Comparison of ENCODE assay signal across 12 mouse cellular contexts in the genomic region with DNA sequence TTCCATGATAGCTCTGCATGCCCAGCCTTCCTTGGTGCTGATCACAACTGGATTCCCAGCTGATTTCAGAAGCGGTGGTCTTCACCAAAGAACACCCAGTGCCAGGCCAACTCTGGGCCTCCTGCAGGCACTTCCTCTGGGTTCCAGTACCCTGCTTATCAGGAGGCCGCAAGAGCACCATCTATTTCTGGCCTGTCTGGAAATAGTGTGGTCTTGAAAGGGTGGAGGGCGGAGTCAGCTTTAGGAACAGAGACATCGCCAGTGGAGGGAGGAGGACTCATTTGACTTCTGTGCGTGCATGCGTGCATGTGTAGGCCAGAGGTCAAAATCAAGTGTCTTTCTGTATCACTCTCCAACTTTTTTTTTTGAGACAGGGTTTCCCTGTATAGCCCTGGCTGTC. TPM values are rescaled to one million over a fixed set of nuclear protein-coding genes. Genes with fewer than 3 reads are reported as not detected.
DNase-seq lines count a peak whose midpoint lies in the region; ATAC-seq and TF ChIP-seq lines count a peak whose summit lies in the region.
"Had no signal": no experiment of that assay in that cellular context is flagged by ENCODE, and none has a peak within 500 bp of the region (broad histone marks: within the 10 kb centered on the region; RNA-seq: fewer than 3 reads in every experiment).

No protein-coding gene starts in this region.

- H3K4me3 ChIP-seq in MEL (ENCODE audit: control insufficient read depth in 1 of 2, insufficient read depth in 1 of 2, low read depth in 2 of 2, low read length in 2 of 2) = no peak overlapping the region
- H3K4me3 ChIP-seq in heart, embryonic 12.5 days = no peak overlapping the region
- no peak overlapping the region for H3K4me3 ChIP-seq in liver, embryonic 14.5 days (ENCODE audit: insufficient read depth in 1 of 2, low read depth in 2 of 2, low read length in 2 of 2)
- H3K4me3 ChIP-seq: embryonic facial prominence, embryonic 13.5 days; hindbrain, embryonic 12.5 days; lung, embryonic 15.5 days had no signal

- intact Hi-C loops in left cerebral cortex, postnatal 36 days (cut with DNase I) = no loop called here

- peaks cover 19 to 33% of the 10 kb centered on the region in 2 experiments for H3K4me1 ChIP-seq in MEL (ENCODE audit: control insufficient read depth in 1 of 2, insufficient read depth in 2 of 2, low read length in 2 of 2)
- H3K4me1 ChIP-seq in heart, embryonic 12.5 days (replicated peaks) = peaks cover 50% of the 10 kb centered on the region
- peaks cover 2 to 27% of the 10 kb centered on the region in 2 experiments; a peak in 3 of 4 replicates for H3K4me1 ChIP-seq in liver, embryonic 14.5 days (replicated peaks; ENCODE audit: control insufficient read depth in 2 of 2, insufficient read depth in 2 of 2, low read length in 1 of 2)
- H3K4me1 ChIP-seq: embryonic facial prominence, embryonic 13.5 days; hindbrain, embryonic 12.5 days; lung, embryonic 15.5 days had no signal

- TF ChIP-seq EP300 in MEL (IDR thresholded peaks at IDR 0.05; ENCODE audit: low read depth in 1 of 2, low read length in 2 of 2) = peak; percentile 81 to 86
- peak; percentile 15; the same call in 1 of the 2 replicates for TF ChIP-seq EP300 in liver, embryonic 14.5 days (IDR thresholded peaks at IDR 0.05; ENCODE audit: low read depth)

- DNase-seq in A20 (ENCODE audit: low read depth, low spot score) (peak; percentile 85), MEL (ENCODE audit: low read depth, low spot score) (peak; percentile 91)
- DNase-seq in liver, embryonic 14.5 days (ENCODE audit: low read depth in 3 of 3, low spot score in 3 of 3) = peak; percentile 27 to 34 (median 28)
- DNase-seq in frontal cortex, adult 2 months (ENCODE audit: extremely low spot score in 1 of 2, low spot score in 1 of 2) = no peak
- DNase-seq in thymus, postnatal 10 days (ENCODE audit: low spot score in 2 of 2) = no peak
- DNase-seq in left cerebral cortex, postnatal 36 days (ENCODE audit: low spot score in 2 of 2) = no peak
- DNase-seq in cerebellum, adult 9-10 months = no peak
- DNase-seq: cerebellum, adult 9-11 months had no signal

- ATAC-seq in heart, embryonic 12.5 days (ENCODE audit: insufficient number of reproducible peaks, low FRiP score) = peak; percentile 40; the same call in 1 of the 2 replicates
- peak; percentile 61 for ATAC-seq in liver, embryonic 14.5 days (ENCODE audit: insufficient read depth)

- no peak overlapping the region for H3K9ac ChIP-seq in MEL (ENCODE audit: control insufficient read depth, low read depth, low read length, poor library complexity, severe bottlenecking)
- H3K9ac ChIP-seq in heart, embryonic 12.5 days = no peak overlapping the region
- H3K9ac ChIP-seq in liver, embryonic 14.5 days (replicated peaks) = no peak overlapping the region
- H3K9ac ChIP-seq: embryonic facial prominence, embryonic 13.5 days; hindbrain, embryonic 12.5 days; lung, embryonic 15.5 days had no signal

- TF ChIP-seq CTCF in MEL (IDR thresholded peaks at IDR 0.05 in 2 of 3, conservative IDR thresholded peaks at IDR 0.05 in 1 of 3; ENCODE audit: control insufficient read depth in 1 of 3, insufficient read depth in 1 of 3, low read depth in 2 of 3, low read length in 3 of 3, poor library complexity in 1 of 3, severe bottlenecking in 1 of 3) = no peak
- no peak for TF ChIP-seq CTCF in liver, embryonic 14.5 days (IDR thresholded peaks at IDR 0.05; ENCODE audit: low read depth)

- H3K27ac ChIP-seq in MEL (ENCODE audit: control insufficient read depth, low read depth, low read length) = peak overlapping the region; percentile 44
- peak overlapping the region; percentile 73 for H3K27ac ChIP-seq in heart, embryonic 12.5 days (ENCODE audit: poor library complexity, severe bottlenecking)
- H3K27ac ChIP-seq in liver, embryonic 14.5 days = no peak overlapping the region
- H3K27ac ChIP-seq: embryonic facial prominence, embryonic 13.5 days; hindbrain, embryonic 12.5 days; lung, embryonic 15.5 days had no signal

- H3K4me2 ChIP-seq in heart, embryonic 12.5 days = peak overlapping the region; percentile 24
- no peak overlapping the region for H3K4me2 ChIP-seq in liver, embryonic 14.5 days (ENCODE audit: low read depth)
- H3K4me2 ChIP-seq: embryonic facial prominence, embryonic 13.5 days; hindbrain, embryonic 12.5 days; lung, embryonic 15.5 days had no signal

- TF ChIP-seq POLR2A in MEL (IDR thresholded peaks at IDR 0.05; ENCODE audit: control insufficient read depth in 1 of 2, insufficient read depth in 1 of 2, low read depth in 1 of 2, low read length in 2 of 2, poor library complexity in 1 of 2) = 0 out of 4 replicates have a peak, but pooled peaks of 1 of the 2 experiments have one; percentile 19

- no peak for TF ChIP-seq RAD21 in MEL (IDR thresholded peaks at IDR 0.05; ENCODE audit: low read depth, low read length)

- no peaks in the 10 kb centered on the region; the same call in 1 of the 2 replicates for H3K79me2 ChIP-seq in MEL (ENCODE audit: control insufficient read depth, insufficient read depth, low read length, poor library complexity)

- H3K36me3 ChIP-seq in MEL (ENCODE audit: control insufficient read depth in 1 of 2, insufficient read depth in 2 of 2, low read length in 2 of 2) = peaks cover 0 to 22% of the 10 kb centered on the region in 2 experiments; a peak in 2 of 4 replicates
- H3K36me3 ChIP-seq in heart, embryonic 12.5 days = no peaks in the 10 kb centered on the region
- no peaks in the 10 kb centered on the region for H3K36me3 ChIP-seq in liver, embryonic 14.5 days (replicated peaks; ENCODE audit: control insufficient read depth, insufficient read depth, low read depth)
- H3K36me3 ChIP-seq: embryonic facial prominence, embryonic 13.5 days; hindbrain, embryonic 12.5 days; lung, embryonic 15.5 days had no signal

- H3K27me3 ChIP-seq in MEL (ENCODE audit: control insufficient read depth in 1 of 2, insufficient read depth in 2 of 2, low read length in 2 of 2) = no peaks in the 10 kb centered on the region
- H3K27me3 ChIP-seq in heart, embryonic 12.5 days (replicated peaks) = no peaks in the 10 kb centered on the region
- no peaks in the 10 kb centered on the region for H3K27me3 ChIP-seq in liver, embryonic 14.5 days (ENCODE audit: control insufficient read depth, insufficient read depth, low read length)
- H3K27me3 ChIP-seq: embryonic facial prominence, embryonic 13.5 days; hindbrain, embryonic 12.5 days; lung, embryonic 15.5 days had no signal

- 25% methylated on average over 6 of the region's 6 CpGs for WGBS in heart, embryonic 12.5 days
- WGBS in liver, embryonic 14.5 days (ENCODE audit: insufficient replicate concordance) = 7% methylated on average over 6 of the region's 6 CpGs

- H3K9me3 ChIP-seq in MEL (replicated peaks; ENCODE audit: insufficient read depth, low read length) = no peaks in the 10 kb centered on the region
- no peaks in the 10 kb centered on the region for H3K9me3 ChIP-seq in heart, embryonic 12.5 days (replicated peaks)
- H3K9me3 ChIP-seq in liver, embryonic 14.5 days (ENCODE audit: control insufficient read depth, low read length) = no peaks in the 10 kb centered on the region
- H3K9me3 ChIP-seq: embryonic facial prominence, embryonic 13.5 days; hindbrain, embryonic 12.5 days; lung, embryonic 15.5 days had no signal

TF ChIP-seq in MEL, 35 proteins besides CTCF, POLR2A, EP300 and RAD21:
- TF ChIP-seq TCF12 (IDR thresholded peaks at IDR 0.05; ENCODE audit: low read depth, low read length) (peak; percentile 89), TBP (IDR thresholded peaks at IDR 0.05; ENCODE audit: low read depth, low read length) (0 out of 2 replicates have a peak, but pooled peaks have one; percentile 27), MEF2A (IDR thresholded peaks at IDR 0.05; ENCODE audit: extremely low read depth, insufficient replicate concordance, low read depth, low read length, poor library complexity, severe bottlenecking) (peak; percentile 97), USF1 (IDR thresholded peaks at IDR 0.05; ENCODE audit: low read depth, low read length) (no peak), TAL1 (IDR thresholded peaks at IDR 0.05; ENCODE audit: low read length) (peak; percentile 89), CHD2 (IDR thresholded peaks at IDR 0.05; ENCODE audit: low read length) (no peak), MXI1 (IDR thresholded peaks at IDR 0.05; ENCODE audit: low read depth, low read length) (peak; percentile 33; the same call in 1 of the 2 replicates), POLR2AphosphoS5 (IDR thresholded peaks at IDR 0.05; ENCODE audit: borderline replicate concordance, low read depth, low read length) (no peak), MYB (IDR thresholded peaks at IDR 0.05; ENCODE audit: low read depth, low read length) (no peak), MAX (IDR thresholded peaks at IDR 0.05; ENCODE audit: low read length) (no peak), UBTF (IDR thresholded peaks at IDR 0.05; ENCODE audit: borderline replicate concordance, insufficient read depth, low read depth, low read length) (0 out of 2 replicates have a peak, but pooled peaks have one; percentile 46), GATA1 (IDR thresholded peaks at IDR 0.05; ENCODE audit: low read depth, low read length) (peak; percentile 84), RCOR1 (IDR thresholded peaks at IDR 0.05; ENCODE audit: low read depth, low read length) (peak; percentile 51; the same call in 1 of the 2 replicates), MAFK (IDR thresholded peaks at IDR 0.05; ENCODE audit: borderline replicate concordance, low read depth, low read length) (no peak), ZKSCAN1 (IDR thresholded peaks at IDR 0.05; ENCODE audit: low read depth, low read length) (no peak), ETS1 (IDR thresholded peaks at IDR 0.05; ENCODE audit: low read depth, low read length) (peak; percentile 83), MAZ (IDR thresholded peaks at IDR 0.05; ENCODE audit: low read depth, low read length) (0 out of 2 replicates have a peak, but pooled peaks have one; percentile 44), SIN3A (IDR thresholded peaks at IDR 0.05; ENCODE audit: low read length) (peak; percentile 76), CHD1 (IDR thresholded peaks at IDR 0.05; ENCODE audit: low read depth, low read length) (no peak)
TF ChIP-seq in MEL: peak in this region for 11.

RNA-seq across cellular contexts. Expression of gene Plcg2, which starts 45.7 kb away (rescaled TPM):
- 19.0 and 21.0 TPM in 2 replicates for total RNA-seq in MEL (2012; rRNA removed)
- 10 to 100 TPM; 23.3 to 78.7 TPM for polyA plus RNA-seq in MEL (2012; ENCODE audit: insufficient read depth in 1 of 2, insufficient read length in 2 of 2, low read depth in 1 of 2, low replicate concordance in 2 of 2, missing spikeins in 1 of 2)
- polyA plus RNA-seq in heart, embryonic 12.5 days (2016; fragmentation: Nextera tagmentation; extraction: Ambion mirVana) = 8.4 and 9.2 TPM in 2 replicates
- polyA plus RNA-seq in liver, embryonic 14.5 days (2012; rRNA removed) = 2.8 and 4.3 TPM in 2 replicates
- 5.0 and 5.4 TPM in 2 replicates for polyA plus RNA-seq in liver, embryonic 14.5 days (2014; fragmentation: Nextera tagmentation; extraction: Ambion mirVana)
- 2.4 and 3.0 TPM in 2 replicates for polyA plus RNA-seq in frontal cortex, adult 2 months (2012; rRNA removed)
- total RNA-seq in left cerebral cortex, postnatal 36 days (2021) = 1 to 10 TPM; 2.6 to 2.8 TPM

Comparison
In these comparisons a context has a peak if more than half of its experiments do, and no peak if none do; other contexts are left out.
1. DNase-seq: peak in A20 (single experiment), MEL (single experiment) and liver, embryonic 14.5 days (3 of 3); none in frontal cortex, adult 2 months (0 of 2), thymus, postnatal 10 days (0 of 2), left cerebral cortex, postnatal 36 days (0 of 2) and cerebellum, adult 9-10 months (single experiment).